Mouse (Mus musculus): ENCODE data around the gene Gm39653. TPM values are rescaled to one million over a fixed set of nuclear protein-coding genes. Genes with fewer than 3 reads are reported as not detected.
"Not testable (repeated sequence)": the region's sequence is repeated elsewhere in the genome, so short reads cannot be mapped to it uniquely, and the experiment has no call there.

Gene Gm39653
- total RNA-seq (2015): not detected in 2 replicates
- not detected in 2 replicates for total RNA-seq (2017)

DNA sequence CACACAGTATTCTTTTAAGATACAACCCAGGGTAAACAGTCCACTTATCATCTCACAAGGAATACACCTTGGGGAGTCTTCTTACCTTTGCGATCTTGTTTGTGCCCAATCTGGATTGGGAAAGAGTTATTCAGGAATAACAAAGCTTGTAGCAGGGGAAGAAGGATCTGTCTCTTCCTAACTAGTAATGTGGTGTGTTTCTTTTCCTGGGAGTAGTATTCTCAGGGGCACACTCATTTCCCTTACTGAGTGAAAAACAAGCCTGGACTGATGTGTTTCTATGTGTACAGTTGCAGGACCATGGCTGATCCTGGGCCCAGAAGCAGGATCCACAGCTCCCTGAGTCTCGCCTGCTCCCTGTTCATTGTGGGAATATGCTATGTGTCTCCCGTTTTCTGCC, at the start of gene Gm39653:
Gene Gm39653 (plus strand): TSS at position 301 of the 400 bp plus-strand sequence.
- ATAC-seq (replicated peaks; ENCODE audit: poor library complexity): no peak

DNA sequence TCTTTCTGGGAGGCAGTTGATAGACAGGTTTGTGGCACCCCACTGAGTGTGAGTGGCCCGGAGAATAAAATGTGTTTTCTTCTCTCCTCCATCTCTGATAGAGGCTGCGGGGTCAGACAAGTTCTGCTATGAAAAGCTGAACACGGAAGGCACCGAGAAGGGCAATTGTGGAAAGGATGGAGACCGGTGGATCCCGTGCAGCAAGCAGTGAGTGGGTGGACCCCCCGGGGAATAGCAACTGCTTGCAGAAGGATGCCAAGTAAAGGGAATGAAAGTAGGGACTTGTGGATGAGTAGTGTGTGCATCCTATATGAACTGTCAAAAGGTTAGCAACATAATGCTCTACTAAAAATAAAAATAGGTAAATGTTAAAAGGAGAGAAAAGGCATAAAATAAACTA, 49.3 kb upstream of the Gm39653 start:
- ATAC-seq (replicated peaks; ENCODE audit: poor library complexity): no peak

DNA sequence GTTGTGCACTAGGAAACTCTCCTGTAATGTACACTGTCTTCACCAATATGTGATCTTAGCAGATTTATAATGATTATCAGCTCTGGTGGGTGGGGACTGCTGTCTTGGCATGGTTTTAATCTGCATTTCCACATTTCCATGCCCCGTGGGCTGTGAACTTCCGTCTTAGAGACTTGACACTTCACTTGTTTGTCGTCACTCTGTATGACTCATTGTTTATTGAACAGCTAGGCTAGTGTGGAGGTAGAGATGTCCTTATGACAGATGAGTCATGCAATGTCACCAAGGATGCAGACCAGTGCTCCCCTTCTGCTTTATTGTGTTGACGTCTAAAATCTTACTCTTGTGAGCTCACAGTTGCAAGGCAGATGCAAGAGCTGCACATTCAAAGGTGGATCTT, 48.7 kb upstream of the Gm39653 start:
- ATAC-seq (replicated peaks; ENCODE audit: poor library complexity): no peak

DNA sequence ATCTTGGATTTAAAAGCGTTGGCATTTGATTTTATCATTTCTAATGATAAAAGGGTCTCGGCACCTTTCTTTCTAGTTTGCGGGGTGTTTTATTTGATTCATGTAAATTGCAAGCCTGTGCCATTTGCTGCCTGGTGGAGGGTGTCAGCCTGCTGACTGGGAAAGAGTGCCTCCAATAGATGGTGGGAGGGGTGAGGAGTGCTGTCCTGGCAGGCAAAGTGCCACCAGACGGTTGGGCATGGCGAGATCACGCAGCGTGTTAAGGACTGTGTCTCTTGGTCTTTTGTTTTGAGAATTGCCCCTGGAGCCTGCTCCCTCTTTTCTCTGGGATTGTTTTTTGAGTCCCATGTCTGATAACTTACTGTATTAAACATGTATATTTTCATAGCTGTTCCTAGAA, 43.5 kb upstream of the Gm39653 start:
- ATAC-seq (replicated peaks; ENCODE audit: poor library complexity): no peak

DNA sequence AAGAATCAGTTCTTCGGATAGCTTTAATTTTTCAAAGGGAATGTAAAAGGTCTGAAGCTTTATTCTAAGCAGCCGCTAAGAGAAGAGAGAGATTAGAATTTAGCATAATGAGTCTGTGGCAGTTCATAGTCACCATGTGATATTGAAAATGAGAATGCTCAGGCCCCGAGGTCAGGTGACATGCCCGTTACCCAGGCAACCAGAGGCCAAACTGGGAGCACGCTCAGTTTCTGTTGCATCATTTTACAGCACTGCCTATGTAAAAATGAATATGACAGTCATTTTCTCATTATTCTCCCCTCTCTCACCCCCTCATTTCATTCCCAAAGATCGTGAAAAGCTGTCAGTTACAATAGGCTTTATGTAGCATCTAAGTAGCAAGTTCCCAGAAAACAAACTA, 42.3 kb upstream of the Gm39653 start:
- ATAC-seq (replicated peaks; ENCODE audit: poor library complexity): no peak

DNA sequence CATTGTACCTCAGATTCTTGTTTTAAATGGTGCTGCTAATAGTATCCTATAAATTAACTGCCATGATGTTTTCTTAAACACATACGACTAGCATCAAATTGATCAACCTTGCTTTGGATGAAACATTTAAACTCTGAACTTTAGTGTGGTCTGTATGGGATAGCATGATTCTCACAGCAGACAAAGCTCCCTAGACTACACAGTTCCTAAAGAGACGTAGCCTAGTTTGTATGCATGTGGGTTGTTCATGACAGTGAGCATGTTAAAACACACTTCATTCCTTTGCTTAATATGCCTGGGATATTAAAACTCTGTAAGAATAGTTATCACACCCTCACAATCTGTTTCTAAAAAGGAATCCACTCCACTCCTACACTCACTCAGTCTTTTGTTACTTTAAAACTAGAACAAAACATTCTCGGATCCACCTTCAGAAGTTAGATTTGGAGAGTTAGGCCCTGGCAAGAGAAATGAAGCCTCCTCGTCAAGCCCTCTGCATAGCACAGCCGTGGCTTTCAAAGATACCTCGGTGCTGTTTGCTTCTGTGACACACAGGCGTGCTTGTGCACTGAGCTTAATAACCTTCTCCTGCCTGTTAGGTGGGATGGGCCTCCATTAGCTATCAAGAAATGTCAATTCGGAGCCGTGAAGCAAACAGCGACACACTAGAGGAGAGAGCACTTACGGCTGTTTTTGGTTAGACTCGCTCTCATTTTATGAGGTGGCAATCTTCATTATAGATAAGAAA, 41.7 kb upstream of the Gm39653 start:
- ATAC-seq (replicated peaks; ENCODE audit: poor library complexity): no peak

DNA sequence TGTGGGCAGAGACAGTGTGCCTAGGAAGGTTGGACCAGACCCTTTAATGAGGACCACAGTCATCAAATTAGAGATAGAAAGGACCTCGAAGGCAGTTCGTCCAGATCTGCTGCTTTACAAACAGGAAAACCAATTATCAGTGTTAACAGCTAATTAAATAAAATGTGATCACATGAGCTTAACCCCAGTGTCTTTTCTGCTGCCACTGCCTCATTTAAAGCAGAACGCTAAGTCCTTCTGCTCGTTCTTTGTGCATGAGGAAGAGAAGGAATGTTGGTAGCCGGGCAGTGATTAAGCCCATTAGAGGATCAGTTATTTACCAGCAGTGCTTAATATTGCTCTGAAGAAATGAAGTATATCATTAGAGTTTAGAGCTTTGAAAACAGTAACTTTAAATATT, 39.0 kb upstream of the Gm39653 start:
- no peak for ATAC-seq (replicated peaks; ENCODE audit: poor library complexity)

DNA sequence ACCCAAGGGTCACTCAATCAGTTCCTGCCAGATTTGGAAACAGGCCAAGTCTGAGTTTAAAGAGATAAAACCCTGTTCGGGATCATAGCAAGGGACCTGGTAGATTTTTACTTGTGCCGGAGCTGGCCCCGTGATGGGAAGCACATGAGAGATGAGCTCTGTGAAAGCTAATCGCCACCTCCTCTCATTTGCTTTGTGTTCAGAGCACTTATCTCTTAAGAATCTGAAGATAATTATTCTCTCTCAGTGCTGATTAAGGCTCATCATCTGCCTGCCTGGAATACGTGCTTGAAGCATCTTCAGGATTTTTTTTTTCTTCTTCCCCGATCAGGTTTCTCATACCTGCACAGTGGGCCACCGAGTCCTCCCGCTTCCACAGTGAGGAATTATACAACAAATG, 36.6 kb upstream of the Gm39653 start:
- ATAC-seq (replicated peaks; ENCODE audit: poor library complexity): no peak

DNA sequence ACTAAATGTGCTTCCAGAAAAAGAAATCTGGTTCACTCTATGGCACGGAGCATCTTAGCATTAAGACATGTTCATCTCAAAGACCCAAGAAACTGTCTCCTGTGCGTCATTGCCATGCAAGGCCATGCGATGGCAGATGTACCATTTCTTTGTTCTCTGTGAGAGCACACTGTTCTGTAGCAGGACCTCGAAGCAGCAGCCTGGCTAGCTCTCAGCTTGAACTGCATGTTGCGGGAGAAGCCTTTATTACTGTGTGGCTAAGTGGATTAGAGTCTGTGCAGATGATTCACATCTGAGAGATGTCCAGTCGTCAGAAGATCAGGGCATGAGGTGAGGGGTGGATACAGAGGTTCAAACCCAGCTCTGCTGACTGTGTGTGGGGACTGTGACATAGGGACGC, 28.9 kb upstream of the Gm39653 start:
- ATAC-seq (replicated peaks; ENCODE audit: poor library complexity): no peak

DNA sequence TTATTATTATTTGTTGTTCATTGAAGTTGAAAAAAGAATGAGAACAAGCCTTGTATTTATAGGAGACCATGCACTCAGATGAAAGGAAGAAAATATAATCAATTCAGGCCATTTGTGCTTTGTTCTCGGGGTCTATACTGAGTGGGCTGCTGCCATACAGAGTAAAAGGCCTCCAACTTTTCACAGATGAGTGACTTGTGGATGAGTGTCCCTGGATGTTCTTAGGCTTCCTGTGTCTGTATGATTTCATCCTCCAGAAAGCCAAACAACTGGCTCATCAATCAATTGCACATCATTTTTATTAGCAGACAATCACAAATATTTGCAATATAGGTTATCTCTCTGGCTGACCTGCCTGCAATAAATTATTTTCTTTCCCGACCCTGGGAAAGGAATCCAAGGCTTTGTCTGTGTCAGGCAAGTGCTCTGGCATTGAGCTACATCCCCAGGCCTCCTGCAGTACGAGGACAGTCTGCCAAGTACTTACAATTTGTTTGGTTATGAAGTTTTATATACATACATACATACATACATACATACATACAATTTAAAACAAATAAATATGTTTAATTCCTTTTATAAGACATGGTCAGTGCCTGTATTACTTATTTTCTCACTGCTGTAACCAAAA, 11.8 kb upstream of the Gm39653 start:
- no peak for ATAC-seq (replicated peaks; ENCODE audit: poor library complexity)

DNA sequence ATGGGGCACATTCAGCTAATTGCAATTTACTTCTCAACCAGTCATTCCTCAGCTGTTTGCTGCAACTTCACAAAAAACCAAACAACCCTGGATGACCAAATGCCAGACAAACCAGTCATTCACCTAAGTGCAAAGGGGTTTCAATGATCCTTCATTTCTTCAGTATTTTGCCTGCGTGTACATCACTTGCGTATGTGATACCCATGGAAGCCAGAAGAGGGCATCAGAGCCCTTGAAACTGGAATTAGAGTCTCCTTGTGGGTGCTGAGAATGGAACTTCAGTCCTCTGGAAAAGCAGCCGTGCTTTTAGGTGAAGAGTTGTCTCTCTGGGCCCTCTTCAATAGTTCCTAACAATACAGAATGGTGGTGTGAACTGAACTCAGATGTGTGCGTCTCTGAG, 6.2 kb upstream of the Gm39653 start:
- ATAC-seq (replicated peaks; ENCODE audit: poor library complexity): no peak

DNA sequence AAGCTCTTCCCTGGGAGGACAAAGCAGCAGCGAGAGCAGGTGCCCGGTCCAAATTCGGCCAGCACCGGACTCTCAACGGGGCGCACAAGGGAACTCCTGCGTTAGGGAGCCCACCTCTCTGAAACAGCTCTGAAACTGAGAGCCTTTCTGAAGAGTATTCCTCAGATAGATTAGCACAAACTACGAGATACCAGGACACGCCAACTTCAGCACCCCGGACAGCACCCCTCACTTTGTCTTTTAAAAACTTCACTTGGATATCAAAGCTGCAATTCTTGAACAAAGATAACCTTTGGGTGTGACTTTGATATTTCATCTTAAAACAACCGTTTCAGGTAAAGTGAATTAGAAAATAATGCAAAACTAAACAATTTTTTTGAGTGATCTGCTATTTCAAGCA, 1.2 kb upstream of the Gm39653 start:
- no peak for ATAC-seq (replicated peaks; ENCODE audit: poor library complexity)

DNA sequence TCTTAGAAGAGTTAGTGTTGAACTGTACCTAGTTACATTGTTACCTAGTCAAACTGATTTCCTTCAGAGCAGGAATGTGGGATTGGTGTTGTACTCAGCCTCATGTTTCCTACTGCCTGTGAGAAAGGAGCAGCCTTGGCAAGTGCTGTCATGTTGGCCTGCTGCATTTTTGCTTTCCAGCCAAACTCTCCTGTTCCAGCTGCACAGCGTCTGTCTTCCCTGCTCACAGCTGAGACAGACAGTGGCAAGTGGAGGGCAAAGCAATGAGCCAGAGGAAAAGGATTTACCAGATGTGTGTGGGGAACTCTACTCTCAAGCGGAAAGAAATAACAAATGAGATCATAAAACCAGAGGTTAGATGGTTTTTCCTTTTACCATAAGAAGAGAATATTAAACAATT, 12.4 kb downstream of the Gm39653 start:
- ATAC-seq (replicated peaks; ENCODE audit: poor library complexity): no peak

DNA sequence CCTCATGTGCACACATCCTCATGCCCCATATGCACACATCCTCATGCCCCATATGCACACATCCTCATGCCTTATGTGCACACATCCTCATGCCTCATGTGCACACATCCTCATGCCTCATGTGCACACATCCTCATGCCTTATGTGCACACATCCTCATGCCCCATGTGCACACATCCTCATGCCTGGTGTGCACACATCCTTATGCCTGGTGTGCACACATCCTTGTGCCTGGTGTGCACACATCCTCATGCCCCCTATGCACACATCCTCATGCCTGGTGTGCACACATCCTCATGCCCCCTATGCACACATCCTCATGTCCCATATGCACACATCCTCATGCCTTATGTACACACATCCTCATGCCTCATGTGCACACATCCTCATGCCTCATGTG, 14.6 kb downstream of the Gm39653 start:
- ATAC-seq (replicated peaks; ENCODE audit: poor library complexity): not testable (repeated sequence)

DNA sequence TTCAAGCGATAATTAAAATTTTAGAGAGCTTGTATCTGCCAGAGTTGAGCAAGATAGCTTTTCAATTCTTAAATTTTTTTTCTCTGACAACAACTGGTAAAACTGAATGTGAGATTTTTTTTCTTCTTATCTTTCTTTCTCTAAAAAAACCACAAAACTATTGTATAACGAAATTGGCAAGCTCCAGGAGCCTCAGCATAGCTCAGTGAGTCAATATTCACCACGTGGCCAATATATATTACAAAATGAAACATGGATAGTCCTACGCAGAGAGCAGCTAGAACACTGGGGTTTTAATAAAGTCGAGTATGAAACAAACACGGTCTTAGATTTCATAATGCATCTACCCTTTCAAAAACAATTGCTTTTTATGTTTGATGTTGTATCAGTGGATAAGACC, 24.2 kb downstream of the Gm39653 start:
- ATAC-seq (replicated peaks; ENCODE audit: poor library complexity): no peak

DNA sequence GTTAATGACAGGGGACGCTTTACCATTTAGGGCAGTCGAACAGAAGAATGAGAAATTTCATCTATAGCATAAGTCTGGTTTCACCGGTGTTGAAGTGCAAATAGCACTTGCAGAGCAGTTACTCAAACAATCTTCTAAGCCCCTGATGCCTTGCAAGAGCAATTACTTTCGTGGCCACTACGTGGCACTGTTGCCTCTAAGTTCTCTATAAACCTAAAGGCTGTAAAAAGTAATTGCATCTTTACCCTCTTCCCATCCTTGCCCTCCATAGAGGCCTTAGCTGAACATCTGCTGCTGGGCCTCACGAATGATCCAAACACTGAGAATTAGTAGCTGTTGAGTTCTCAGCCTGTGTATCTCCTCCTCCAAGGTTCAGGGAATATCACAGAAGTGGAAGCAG, 42.2 kb downstream of the Gm39653 start:
- peak; percentile 89 for ATAC-seq (replicated peaks; ENCODE audit: poor library complexity)

DNA sequence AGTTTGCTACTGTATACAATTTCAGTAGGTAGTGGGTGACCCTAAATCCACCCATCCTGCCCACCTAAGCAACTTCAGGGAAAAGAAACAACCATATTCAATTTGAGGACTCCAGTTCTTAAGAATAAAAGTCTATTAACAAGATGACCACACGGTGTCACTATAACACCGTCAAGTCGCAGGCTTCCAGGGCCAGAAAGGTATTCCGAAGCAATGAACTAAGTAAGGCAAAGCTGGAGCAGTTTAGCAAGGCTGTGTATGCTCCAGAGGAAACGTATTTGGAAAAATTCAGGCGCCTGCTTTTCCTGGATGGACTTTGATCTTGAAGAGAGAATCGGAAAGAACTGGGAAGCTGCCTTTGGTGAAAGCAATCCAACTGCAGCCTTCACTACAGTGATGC, 43.8 kb downstream of the Gm39653 start:
- peak; percentile 90 for ATAC-seq (replicated peaks; ENCODE audit: poor library complexity)

DNA sequence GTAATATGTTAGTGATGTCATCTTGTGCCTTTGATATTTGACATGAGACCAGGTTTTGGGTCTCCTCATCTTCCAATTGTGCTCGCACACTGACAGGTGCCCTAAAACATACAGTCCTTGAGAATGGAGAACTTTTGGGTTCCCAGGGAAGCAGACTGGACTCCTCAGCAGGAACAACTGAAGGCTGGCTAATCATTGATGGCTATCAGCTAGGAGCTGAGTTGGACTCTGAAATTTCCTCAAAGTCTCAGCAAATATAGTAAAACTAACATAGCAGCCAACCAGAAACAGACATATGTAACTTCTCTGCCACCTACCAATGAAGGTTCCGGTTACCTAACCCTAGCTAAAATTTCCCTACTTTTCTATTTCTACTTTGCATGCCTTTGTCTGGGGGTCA, 50.3 kb downstream of the Gm39653 start:
- ATAC-seq (replicated peaks; ENCODE audit: poor library complexity): no peak

DNA sequence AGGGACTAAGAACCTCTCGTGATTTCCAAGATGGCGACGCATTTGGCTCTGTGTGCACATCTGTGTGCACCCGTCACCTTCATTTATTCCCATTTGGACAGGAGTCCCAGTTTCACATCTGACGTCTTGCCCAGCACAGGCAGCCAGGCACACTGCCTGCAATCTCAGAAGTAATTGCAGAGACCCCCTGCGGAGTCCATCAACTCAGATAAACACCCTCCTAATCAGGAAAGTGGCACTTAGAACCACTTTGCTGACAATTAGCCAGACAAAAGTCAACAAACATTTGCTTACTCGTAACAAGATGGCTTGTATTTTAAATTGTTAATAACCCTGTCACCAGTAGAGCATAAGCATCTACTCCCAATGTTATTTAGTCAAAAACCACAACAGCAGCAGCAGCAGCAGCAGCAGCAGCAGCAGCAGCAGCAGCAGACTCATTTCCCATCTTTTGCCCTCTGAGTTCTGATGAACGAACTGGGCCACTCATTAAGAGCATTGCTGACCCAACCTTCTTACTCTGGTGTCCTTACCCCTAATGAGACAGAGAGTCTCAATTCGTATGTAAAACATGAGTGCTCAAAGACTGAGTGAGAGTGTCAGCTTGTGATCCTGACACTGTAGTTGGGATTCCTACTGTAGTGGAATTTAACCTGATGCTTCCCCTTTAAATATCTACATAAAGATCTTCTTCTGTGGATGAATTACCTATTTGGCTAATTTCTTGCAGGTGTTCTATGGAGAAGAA, 51.6 kb downstream of the Gm39653 start:
- no peak for ATAC-seq (replicated peaks; ENCODE audit: poor library complexity)

DNA sequence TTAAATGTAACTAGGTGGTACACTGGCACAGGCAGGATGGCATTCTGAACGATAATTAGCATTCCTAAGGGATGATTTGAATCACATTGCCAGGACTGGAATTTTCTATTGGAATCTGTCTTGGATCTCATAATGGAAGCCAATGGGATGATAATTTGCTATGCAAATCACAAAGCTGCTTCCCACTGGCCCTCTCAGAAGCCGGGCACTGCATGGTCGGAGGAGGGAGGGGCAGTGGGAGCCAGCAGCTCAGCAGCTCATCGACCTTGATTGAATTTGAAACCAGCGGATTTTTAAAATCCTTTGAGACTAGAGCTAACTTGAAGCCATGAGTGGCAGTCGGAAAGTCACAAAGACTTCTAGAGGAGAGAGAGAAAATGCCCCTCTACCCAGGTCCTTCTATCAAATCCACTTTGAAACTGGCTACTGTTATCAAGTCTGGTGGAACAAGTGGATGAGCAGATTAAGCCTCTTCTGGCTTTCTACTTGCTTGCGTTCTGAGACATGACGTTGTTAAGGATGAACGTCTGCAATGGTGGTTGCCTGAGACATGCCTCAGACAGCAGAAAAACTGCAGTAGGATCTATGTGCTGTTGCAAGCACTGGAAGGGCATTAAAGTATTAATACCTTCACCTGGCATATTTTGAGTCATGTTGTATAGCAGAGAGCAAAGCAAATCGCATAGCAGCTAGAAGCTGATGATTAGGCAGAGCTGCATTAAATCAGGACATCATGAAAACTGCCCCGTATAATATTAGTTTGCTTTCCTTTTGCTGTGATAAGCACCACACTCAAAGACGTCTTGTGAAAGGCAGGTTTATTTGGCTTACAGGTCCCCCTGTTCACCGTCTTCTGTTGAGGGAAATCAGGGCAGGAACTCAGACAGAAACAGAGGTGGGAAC, 52.4 kb downstream of the Gm39653 start:
- no peak for ATAC-seq (replicated peaks; ENCODE audit: poor library complexity)

DNA sequence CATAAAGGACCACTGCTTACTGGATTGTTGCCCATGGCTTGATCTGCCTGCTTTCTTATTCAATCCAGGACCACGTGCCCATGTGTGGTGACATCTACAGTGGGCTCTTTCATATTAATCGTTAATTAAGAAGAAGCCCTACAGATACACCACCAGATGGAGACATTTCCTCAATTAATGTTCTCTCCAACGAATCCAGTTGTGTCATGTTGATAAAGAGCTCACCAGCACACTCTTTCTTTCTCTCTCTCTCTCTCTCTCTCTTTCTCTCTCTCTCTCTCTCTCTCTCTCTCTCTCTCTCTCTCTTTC, 53.0 kb downstream of the Gm39653 start:
- peak; percentile 95 for ATAC-seq (replicated peaks; ENCODE audit: poor library complexity)

Data from megakaryocyte progenitor cell, adult 5-6 weeks (primary cell).